Mouse (Mus musculus): Measurements from ENCODE around the gene Bcan. TPM values are rescaled to one million over a fixed set of nuclear protein-coding genes. Genes with fewer than 3 reads are reported as not detected.

The Bcan gene
- total and polyA plus RNA-seq, 3 experiments: not detected

- Histone ChIP-seq H3K36me3 (replicated peaks) (no peaks in the 10 kb centered on the region), H3K4me3 (ENCODE audit: low read depth, low read length) (no peak overlapping the region), H3K9me3 (replicated peaks) (no peaks in the 10 kb centered on the region), H3K4me1 (ENCODE audit: insufficient read depth, low read depth, low read length) (peaks cover 6% of the 10 kb centered on the region), H3K27me3 (ENCODE audit: insufficient read depth, low read length) (peaks cover 71% of the 10 kb centered on the region)
- no peak for DNase-seq (ENCODE audit: low spot score)
- ATAC-seq (ENCODE audit: extremely low read depth, insufficient number of reproducible peaks, low FRiP score, poor library complexity, severe bottlenecking): no peak
- TF ChIP-seq POLR2AphosphoS5 (IDR thresholded peaks at IDR 0.05; ENCODE audit: insufficient replicate concordance, low read depth, low read length) (no peak), TAL1 (conservative IDR thresholded peaks at IDR 0.05; ENCODE audit: low read depth, low read length) (no peak), CTCF (IDR thresholded peaks at IDR 0.05; ENCODE audit: low read depth, low read length) (no peak), GATA1 (IDR thresholded peaks at IDR 0.05; ENCODE audit: borderline replicate concordance, low read length) (no peak), GATA2 (IDR thresholded peaks at IDR 0.05; ENCODE audit: borderline replicate concordance, low read depth, low read length) (no peak)
Measured at GRCm38 (mm10) chr3:87958476-87958875, 41.6 kb downstream of the Bcan start.

- peaks cover 6% of the 10 kb centered on the region for H3K4me1 ChIP-seq (ENCODE audit: insufficient read depth, low read depth, low read length)
- ATAC-seq (ENCODE audit: extremely low read depth, insufficient number of reproducible peaks, low FRiP score, poor library complexity, severe bottlenecking): no peak
- no peaks in the 10 kb centered on the region for H3K36me3 ChIP-seq (replicated peaks)
- TF ChIP-seq POLR2AphosphoS5 (IDR thresholded peaks at IDR 0.05; ENCODE audit: insufficient replicate concordance, low read depth, low read length) (no peak), TAL1 (conservative IDR thresholded peaks at IDR 0.05; ENCODE audit: low read depth, low read length) (no peak), GATA2 (IDR thresholded peaks at IDR 0.05; ENCODE audit: borderline replicate concordance, low read depth, low read length) (no peak), CTCF (IDR thresholded peaks at IDR 0.05; ENCODE audit: low read depth, low read length) (no peak), GATA1 (IDR thresholded peaks at IDR 0.05; ENCODE audit: borderline replicate concordance, low read length) (no peak)
- peaks cover 72% of the 10 kb centered on the region for H3K27me3 ChIP-seq (ENCODE audit: insufficient read depth, low read length)
- no peaks in the 10 kb centered on the region for H3K9me3 ChIP-seq (replicated peaks)
- DNase-seq (ENCODE audit: low spot score): no peak
- no peak overlapping the region for H3K4me3 ChIP-seq (ENCODE audit: low read depth, low read length)
Measured at GRCm38 (mm10) chr3:87958056-87958455, 42.0 kb downstream of the Bcan start.

- no peak overlapping the region for H3K4me3 ChIP-seq (ENCODE audit: low read depth, low read length)
Measured at GRCm38 (mm10) chr3:87952440-87952839, 47.6 kb downstream of the Bcan start.

GRCm38 (mm10) chr3:87951946-87952345 is 48.1 kb downstream of the Bcan start:
- TF ChIP-seq GATA2 (IDR thresholded peaks at IDR 0.05; ENCODE audit: borderline replicate concordance, low read depth, low read length) (no peak), TAL1 (conservative IDR thresholded peaks at IDR 0.05; ENCODE audit: low read depth, low read length) (no peak), CTCF (IDR thresholded peaks at IDR 0.05; ENCODE audit: low read depth, low read length) (no peak), GATA1 (IDR thresholded peaks at IDR 0.05; ENCODE audit: borderline replicate concordance, low read length) (no peak), POLR2AphosphoS5 (IDR thresholded peaks at IDR 0.05; ENCODE audit: insufficient replicate concordance, low read depth, low read length) (no peak)
- H3K9me3 ChIP-seq (replicated peaks): no peaks in the 10 kb centered on the region
- peaks cover 84% of the 10 kb centered on the region for H3K27me3 ChIP-seq (ENCODE audit: insufficient read depth, low read length)
- DNase-seq (ENCODE audit: low spot score): no peak
- no peak for ATAC-seq (ENCODE audit: extremely low read depth, insufficient number of reproducible peaks, low FRiP score, poor library complexity, severe bottlenecking)
- peaks cover 14% of the 10 kb centered on the region for H3K4me1 ChIP-seq (ENCODE audit: insufficient read depth, low read depth, low read length)
- H3K36me3 ChIP-seq (replicated peaks): no peaks in the 10 kb centered on the region
- no peak overlapping the region for H3K4me3 ChIP-seq (ENCODE audit: low read depth, low read length)

More at GRCm38 (mm10) chr3:87952440-87952839, 47.6 kb downstream of the Bcan start:
- Histone ChIP-seq H3K9me3 (replicated peaks) (no peaks in the 10 kb centered on the region), H3K4me1 (ENCODE audit: insufficient read depth, low read depth, low read length) (peaks cover 11% of the 10 kb centered on the region), H3K27me3 (ENCODE audit: insufficient read depth, low read length) (peaks cover 83% of the 10 kb centered on the region), H3K36me3 (replicated peaks) (no peaks in the 10 kb centered on the region)
- TF ChIP-seq GATA2 (IDR thresholded peaks at IDR 0.05; ENCODE audit: borderline replicate concordance, low read depth, low read length): no peak
- TF ChIP-seq POLR2AphosphoS5 (IDR thresholded peaks at IDR 0.05; ENCODE audit: insufficient replicate concordance, low read depth, low read length): no peak
- TF ChIP-seq TAL1 (conservative IDR thresholded peaks at IDR 0.05; ENCODE audit: low read depth, low read length): no peak
- no peak for TF ChIP-seq CTCF (IDR thresholded peaks at IDR 0.05; ENCODE audit: low read depth, low read length)
- no peak for TF ChIP-seq GATA1 (IDR thresholded peaks at IDR 0.05; ENCODE audit: borderline replicate concordance, low read length)
- DNase-seq (ENCODE audit: low spot score): no peak
- ATAC-seq (ENCODE audit: extremely low read depth, insufficient number of reproducible peaks, low FRiP score, poor library complexity, severe bottlenecking): no peak

GRCm38 (mm10) chr3:87949955-87950515 is 50.0 kb downstream of the Bcan start:
- H3K4me1 ChIP-seq (ENCODE audit: insufficient read depth, low read depth, low read length): peaks cover 25% of the 10 kb centered on the region
- ATAC-seq (ENCODE audit: extremely low read depth, insufficient number of reproducible peaks, low FRiP score, poor library complexity, severe bottlenecking): no peak
- H3K36me3 ChIP-seq (replicated peaks): peaks cover 9% of the 10 kb centered on the region
- H3K4me3 ChIP-seq (ENCODE audit: low read depth, low read length): no peak overlapping the region
- H3K27me3 ChIP-seq (ENCODE audit: insufficient read depth, low read length): peaks cover 74% of the 10 kb centered on the region
- no peak for DNase-seq (ENCODE audit: low spot score)
- no peaks in the 10 kb centered on the region for H3K9me3 ChIP-seq (replicated peaks)
- TF ChIP-seq TAL1 (conservative IDR thresholded peaks at IDR 0.05; ENCODE audit: low read depth, low read length) (no peak), GATA2 (IDR thresholded peaks at IDR 0.05; ENCODE audit: borderline replicate concordance, low read depth, low read length) (no peak), CTCF (IDR thresholded peaks at IDR 0.05; ENCODE audit: low read depth, low read length) (no peak), POLR2AphosphoS5 (IDR thresholded peaks at IDR 0.05; ENCODE audit: insufficient replicate concordance, low read depth, low read length) (no peak), GATA1 (IDR thresholded peaks at IDR 0.05; ENCODE audit: borderline replicate concordance, low read length) (no peak)

GRCm38 (mm10) chr3:87949266-87949954 is 50.6 kb downstream of the Bcan start:
- no peak for ATAC-seq (ENCODE audit: extremely low read depth, insufficient number of reproducible peaks, low FRiP score, poor library complexity, severe bottlenecking)
- Histone ChIP-seq H3K36me3 (replicated peaks) (peaks cover 15% of the 10 kb centered on the region), H3K9me3 (replicated peaks) (no peaks in the 10 kb centered on the region), H3K27me3 (ENCODE audit: insufficient read depth, low read length) (peaks cover 69% of the 10 kb centered on the region), H3K4me3 (ENCODE audit: low read depth, low read length) (no peak overlapping the region), H3K4me1 (ENCODE audit: insufficient read depth, low read depth, low read length) (peaks cover 25% of the 10 kb centered on the region)
- TF ChIP-seq POLR2AphosphoS5 (IDR thresholded peaks at IDR 0.05; ENCODE audit: insufficient replicate concordance, low read depth, low read length): no peak
- no peak for TF ChIP-seq CTCF (IDR thresholded peaks at IDR 0.05; ENCODE audit: low read depth, low read length)
- no peak for TF ChIP-seq GATA2 (IDR thresholded peaks at IDR 0.05; ENCODE audit: borderline replicate concordance, low read depth, low read length)
- TF ChIP-seq TAL1 (conservative IDR thresholded peaks at IDR 0.05; ENCODE audit: low read depth, low read length): no peak
- no peak for TF ChIP-seq GATA1 (IDR thresholded peaks at IDR 0.05; ENCODE audit: borderline replicate concordance, low read length)
- no peak for DNase-seq (ENCODE audit: low spot score)
